Mouse (Mus musculus): ENCODE data around the gene Egfem1.

DNA sequence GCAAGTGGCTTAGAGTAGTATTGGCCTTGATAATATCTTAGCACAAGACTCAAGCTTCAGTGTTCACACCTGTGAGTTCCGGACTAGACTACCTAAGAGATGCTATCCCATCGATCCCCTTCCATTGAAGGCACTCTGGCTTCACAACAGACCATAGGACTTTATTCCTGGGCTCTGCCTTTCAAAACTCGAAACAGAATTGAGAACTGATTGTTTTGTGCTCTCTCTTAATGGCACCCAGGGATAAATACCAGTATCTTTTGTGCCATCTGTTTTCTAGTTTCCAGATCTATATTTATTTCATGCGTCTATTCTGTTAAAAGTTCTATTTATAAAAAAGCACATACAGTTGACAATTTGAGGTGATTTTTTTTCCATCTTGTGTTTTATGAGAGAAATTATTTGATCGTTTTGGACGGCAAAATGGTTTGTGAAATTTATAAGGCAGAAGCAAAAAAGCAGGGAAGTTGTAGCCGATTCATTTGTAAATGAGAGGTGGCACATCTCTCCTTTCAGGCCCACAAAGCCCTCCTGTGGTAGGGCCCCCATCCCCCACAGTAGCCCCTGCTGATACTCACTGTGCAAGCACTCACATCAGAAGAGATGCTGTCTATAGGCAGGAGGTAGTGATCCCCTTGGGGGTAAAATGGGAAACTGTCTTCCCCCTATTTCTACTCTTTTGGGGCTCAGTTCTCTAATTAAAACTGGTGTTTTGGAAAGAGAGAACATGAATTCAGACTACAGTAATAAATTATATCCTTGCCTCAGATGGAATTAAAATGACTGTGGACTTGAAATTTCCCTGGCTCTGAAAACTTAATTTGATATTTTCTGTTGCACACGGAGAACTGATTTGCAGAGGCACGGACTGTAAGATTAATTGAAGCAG, 53.6 kb downstream of the Egfem1 start:
- no peak for TF ChIP-seq CTCF (IDR thresholded peaks at IDR 0.05; ENCODE audit: control insufficient read depth, insufficient read depth, insufficient read length)
- TF ChIP-seq MYOD1 (IDR thresholded peaks at IDR 0.05; ENCODE audit: control insufficient read depth, insufficient read length, low read depth): no peak
